ENCODE assay signal across 8 mouse cellular contexts in the genomic region with DNA sequence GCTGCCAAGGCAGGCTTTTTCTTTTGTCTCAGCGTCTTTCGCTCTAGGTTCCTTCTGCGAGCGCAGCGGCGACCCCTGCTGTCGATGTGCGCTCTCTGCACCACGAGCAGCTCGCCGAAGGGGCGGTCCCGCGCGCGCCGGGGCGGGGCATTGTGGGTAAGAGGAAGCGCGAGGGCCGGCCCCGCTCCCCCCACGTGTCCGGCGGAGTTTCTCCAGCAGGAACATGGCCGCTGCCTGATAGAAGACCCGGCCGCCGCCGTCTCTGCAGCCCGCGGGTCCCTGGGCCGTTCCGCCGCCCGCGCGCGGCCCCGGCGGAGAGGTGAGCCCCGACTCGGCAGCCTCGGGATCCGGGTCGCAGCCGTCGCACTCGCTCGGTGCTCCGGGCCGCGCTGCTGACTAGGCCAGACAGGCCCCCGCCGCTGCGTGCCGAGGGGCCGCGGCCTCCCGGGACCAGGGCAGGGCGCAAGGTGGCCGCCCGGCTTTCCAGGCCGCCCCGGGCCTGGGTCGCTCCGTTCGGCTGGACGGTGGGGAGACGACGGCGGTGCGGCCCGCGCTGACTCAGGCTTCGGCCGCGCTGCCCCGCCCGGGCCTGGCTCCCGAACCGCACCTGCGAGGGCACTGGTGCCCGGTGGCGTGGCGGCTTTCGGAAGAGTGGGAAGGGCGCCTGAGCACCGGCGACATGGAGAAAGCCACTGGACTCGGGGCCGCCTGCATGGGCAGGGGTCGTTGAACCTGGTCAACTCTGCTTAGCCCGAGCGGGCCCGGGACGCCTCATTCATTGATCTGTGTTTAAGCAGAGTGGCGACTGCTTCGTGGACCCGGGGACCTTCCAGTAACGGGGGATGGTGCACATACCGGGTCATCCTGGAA. TPM values are rescaled to one million over a fixed set of nuclear protein-coding genes. Genes with fewer than 3 reads are reported as not detected.
A peak's percentile ranks its signal among the peaks of the same experiment; 100 is the strongest.
DNase-seq lines count a peak whose midpoint lies in the region; ATAC-seq lines count a peak whose summit lies in the region.

A gene (plus strand): TSS at position 153 of the 870 bp plus-strand sequence.

- H3K9me3 ChIP-seq in megakaryocyte, embryonic 14.5 days: no peaks in the 10 kb centered on the region

- DNase-seq in ZHBTc4 (ENCODE audit: low read depth, low spot score): peak; percentile 98
- DNase-seq in gastrocnemius, adult 8-10 months (ENCODE audit: low spot score in 2 of 2): peak; percentile 100
- peak; percentile 93 for DNase-seq in hindlimb bud, embryonic 11.5 days (ENCODE audit: extremely low spot score, low read depth, low spot score)
- peak; percentile 98 to 99 for DNase-seq in left cerebral cortex, adult 8-10 months (ENCODE audit: low spot score in 2 of 2)
- peak; percentile 99 for DNase-seq in right cerebral cortex, postnatal 10 days (ENCODE audit: low spot score in 2 of 2)
- peak; percentile 99 for DNase-seq in urinary bladder, postnatal 25 days (ENCODE audit: low spot score)

- peak within 1 kb of the TSS; percentile 95 for H3K4me3 ChIP-seq in megakaryocyte, embryonic 14.5 days (replicated peaks)

- peaks cover 58% of the 10 kb centered on the region for H3K4me1 ChIP-seq in megakaryocyte, embryonic 14.5 days

- no peaks in the 10 kb centered on the region for H3K27me3 ChIP-seq in megakaryocyte, embryonic 14.5 days (replicated peaks)

- ATAC-seq in common myeloid progenitor, adult 5-6 weeks (replicated peaks; ENCODE audit: low read depth, poor library complexity, severe bottlenecking): peak; percentile 90

- H3K36me3 ChIP-seq in megakaryocyte, embryonic 14.5 days (replicated peaks; ENCODE audit: low read length): peaks cover 12% of the 10 kb centered on the region

RNA-seq across cellular contexts. Expression of the gene that starts here (rescaled TPM):
- total RNA-seq in common myeloid progenitor, adult 5-6 weeks (2017): 26.9 and 30.3 TPM in 2 replicates
- 10 to 100 TPM in 1 of 4 experiments, 1 to 10 TPM in 3; 7.7 to 11.2 (median 8.4) TPM for total RNA-seq in gastrocnemius, adult 8-10 months (2022)
- 10 to 100 TPM; 25.8 to 31.6 (median 30.3) TPM for total RNA-seq in left cerebral cortex, adult 8-10 months (2022)
- 5.0 and 8.9 TPM in 2 replicates for polyA plus RNA-seq in megakaryocyte, embryonic 14.5 days (2012; ENCODE audit: insufficient read depth, low replicate concordance)

Comparison
In these comparisons a context has a peak if more than half of its experiments do, and no peak if none do; other contexts are left out.
1. Peak in every context shown above with its lines: DNase-seq, ATAC-seq and H3K4me3 ChIP-seq.